Mouse (Mus musculus) urinary bladder, postnatal 25 days (tissue): ENCODE results near the gene Kcnq1.

Source experiments
- DNase-seq: peaks from one replicate; pipeline ENCODE4 v3.0.0; 2022; ENCODE audit warnings: low spot score

Gene Kcnq1

DNA sequence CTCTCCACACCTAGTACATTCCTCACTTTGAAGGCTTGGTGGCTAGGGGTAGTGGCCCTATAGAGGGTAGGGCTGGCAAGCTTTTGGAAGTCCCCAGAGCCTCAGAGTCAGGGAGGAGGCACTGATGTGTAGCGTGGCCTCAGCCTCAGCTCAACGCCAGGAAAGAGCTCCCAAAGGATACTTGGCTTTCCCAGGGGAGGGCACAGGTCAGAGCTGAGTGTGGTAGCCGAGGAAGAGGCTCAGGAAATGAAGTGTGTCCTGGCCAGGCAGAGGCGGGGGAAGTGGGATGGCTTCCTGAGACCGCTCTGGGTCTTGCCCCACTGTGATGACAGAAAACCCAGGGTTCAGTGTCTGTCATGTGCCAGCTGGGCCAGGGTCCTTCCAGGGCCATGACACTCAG is 30.4 kb downstream of the Kcnq1 start:
- no peak for DNase-seq

DNA sequence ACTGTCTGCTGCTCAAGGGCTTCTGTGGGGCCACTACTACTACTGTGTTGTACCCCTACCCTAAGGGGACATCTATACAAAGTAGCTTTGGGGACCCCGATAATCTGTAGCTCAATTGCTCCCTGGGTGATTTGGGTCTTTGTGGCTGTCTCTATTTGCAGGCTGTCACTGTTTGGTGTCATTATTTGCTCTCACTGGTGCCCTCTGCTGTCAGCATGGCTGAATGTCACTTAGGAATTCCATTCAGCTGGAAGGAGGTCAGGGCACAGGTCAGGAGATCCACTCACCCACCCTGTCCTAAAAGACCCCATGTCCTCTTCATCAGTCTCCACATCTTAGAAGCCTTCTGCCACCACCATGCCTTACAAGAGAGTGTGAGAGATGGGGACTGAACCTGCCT is 32.6 kb downstream of the Kcnq1 start:
- peak; percentile 64 for DNase-seq

DNA sequence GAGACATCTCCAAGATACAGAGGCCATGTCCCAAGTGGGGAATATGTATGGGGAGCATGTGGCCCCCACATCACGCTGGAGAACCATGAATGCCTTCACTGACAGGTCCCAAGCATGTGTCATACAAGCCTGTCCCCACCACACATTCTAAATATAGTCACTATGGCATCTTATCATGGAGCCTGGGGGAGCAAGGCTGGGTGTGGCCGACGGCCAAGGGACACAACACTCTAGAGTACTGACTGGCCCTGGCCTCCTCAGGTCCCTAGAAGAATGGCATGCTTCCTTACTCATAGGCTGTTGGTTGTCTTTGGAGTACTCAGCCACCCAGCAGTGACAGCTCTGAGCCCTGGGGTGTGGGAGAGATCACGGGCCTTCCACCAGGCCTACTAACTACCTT is 33.8 kb downstream of the Kcnq1 start:
- no peak for DNase-seq

DNA sequence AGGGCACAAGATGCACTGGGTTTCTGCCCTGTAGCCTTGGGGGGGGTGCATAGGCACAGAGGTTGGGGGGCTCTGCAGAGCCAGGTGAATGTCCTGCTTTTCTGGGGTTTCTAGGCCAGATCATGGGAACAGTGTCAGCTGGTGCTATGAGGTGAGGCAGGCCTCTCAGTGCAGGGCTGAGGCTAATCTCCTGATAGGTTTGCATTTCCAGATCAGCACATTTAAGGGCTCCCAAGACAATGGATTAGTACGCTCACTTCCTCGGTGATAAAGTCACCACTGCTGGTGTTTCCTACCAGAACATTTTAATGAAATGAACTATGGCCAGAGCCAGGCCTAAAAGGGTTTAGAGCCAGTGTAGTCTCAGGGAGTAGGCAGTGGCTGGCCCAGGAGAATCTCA is 36.5 kb downstream of the Kcnq1 start:
- DNase-seq, result no peak

GRCm38 (mm10) chr7:143147015-143147414 is 40.9 kb downstream of the Kcnq1 start:
- DNase-seq, result no peak

- no peak for DNase-seq
Observed at GRCm38 (mm10) chr7:143151171-143151570, 45.0 kb downstream of the Kcnq1 start.

- no peak for DNase-seq
Observed at GRCm38 (mm10) chr7:143152350-143152749, 46.2 kb downstream of the Kcnq1 start.

- DNase-seq, result peak; percentile 88
Observed at GRCm38 (mm10) chr7:143153915-143154373, 47.8 kb downstream of the Kcnq1 start.

DNA sequence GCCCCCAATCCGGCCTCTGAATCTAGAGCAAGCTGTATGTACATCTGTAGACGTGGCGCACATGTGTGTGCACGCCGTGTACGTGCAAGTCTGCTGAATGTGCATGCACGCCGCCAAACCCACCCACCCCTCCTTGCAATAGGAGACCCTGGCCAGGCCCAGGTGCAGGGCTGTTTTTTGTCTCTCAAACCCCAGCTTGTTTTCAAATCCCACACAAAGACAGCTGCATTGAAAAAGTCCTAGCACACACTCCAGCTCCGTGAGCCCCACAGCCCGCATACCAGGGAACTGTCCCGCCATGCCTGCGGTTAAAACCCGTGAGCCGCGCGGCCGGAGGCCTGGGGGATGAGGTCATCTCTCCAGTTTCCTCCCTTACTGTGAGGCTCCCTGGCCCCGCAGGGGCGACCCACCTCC is 48.3 kb downstream of the Kcnq1 start:
- no peak for DNase-seq

DNA sequence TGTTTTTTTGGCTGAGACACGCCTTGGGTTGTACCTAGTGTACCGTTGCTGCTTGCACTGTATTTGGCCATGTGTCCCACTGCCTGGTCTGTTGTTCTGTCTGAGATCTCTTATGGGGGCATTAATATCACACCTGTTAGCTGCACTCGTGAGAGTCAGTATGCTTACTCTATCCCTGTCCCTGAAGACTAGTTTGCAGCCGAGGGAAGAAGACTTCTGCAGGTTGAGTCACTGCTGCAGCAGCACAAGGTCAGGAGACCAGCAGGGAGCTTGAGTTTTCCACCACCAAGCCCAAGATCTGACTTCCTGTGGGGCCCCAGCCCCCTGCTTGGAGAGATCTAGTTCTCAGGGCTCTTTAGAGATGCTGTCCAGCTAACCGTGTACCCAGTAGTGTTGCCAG is 49.1 kb downstream of the Kcnq1 start:
- no peak for DNase-seq

- DNase-seq, result no peak
Observed at GRCm38 (mm10) chr7:143158690-143159425, 52.7 kb downstream of the Kcnq1 start.

GRCm38 (mm10) chr7:143159446-143159845 is 53.3 kb downstream of the Kcnq1 start:
- no peak for DNase-seq

GRCm38 (mm10) chr7:143160057-143160456 is 53.9 kb downstream of the Kcnq1 start:
- no peak for DNase-seq

DNA sequence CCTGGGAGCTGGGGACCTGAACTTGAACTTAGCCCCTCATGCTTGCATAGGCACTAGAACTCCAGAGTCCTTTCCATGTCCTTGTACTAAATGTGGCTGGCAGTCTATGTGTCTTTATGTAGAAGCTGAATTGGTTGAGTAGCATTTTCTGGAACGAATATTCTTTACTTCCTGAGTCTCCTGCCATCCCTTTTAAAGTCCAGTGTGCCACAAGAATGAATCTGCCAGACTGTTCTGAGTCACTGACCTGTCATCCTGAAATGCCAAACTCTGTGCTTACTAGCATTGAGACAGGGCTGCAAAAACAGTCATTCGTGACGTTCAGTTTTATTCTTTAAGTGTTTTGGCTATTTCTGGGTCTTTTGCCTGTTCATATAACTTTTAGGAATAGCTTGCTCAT is 55.9 kb downstream of the Kcnq1 start:
- no peak for DNase-seq

DNA sequence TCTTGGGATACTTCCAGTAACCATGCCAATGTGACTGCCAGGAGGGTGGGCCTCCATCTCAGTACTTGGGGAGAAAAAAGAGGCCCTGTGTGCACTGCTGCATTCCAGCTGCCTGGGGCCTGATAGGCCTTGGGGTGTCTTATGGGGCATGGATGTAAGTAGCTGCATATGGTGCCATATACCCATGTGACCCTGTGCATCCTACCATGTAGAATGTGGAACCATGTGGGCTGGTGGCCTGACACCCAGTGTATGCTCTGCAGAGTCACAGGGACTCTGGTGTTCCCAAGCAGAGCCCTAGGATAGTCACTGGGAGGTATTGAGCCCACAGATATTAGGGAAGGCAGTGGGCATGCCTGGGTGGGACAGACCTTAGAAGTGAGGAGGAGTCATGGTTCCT is 57.9 kb downstream of the Kcnq1 start:
- DNase-seq, result no peak

GRCm38 (mm10) chr7:143165687-143166265 is 59.6 kb downstream of the Kcnq1 start:
- no peak for DNase-seq

DNA sequence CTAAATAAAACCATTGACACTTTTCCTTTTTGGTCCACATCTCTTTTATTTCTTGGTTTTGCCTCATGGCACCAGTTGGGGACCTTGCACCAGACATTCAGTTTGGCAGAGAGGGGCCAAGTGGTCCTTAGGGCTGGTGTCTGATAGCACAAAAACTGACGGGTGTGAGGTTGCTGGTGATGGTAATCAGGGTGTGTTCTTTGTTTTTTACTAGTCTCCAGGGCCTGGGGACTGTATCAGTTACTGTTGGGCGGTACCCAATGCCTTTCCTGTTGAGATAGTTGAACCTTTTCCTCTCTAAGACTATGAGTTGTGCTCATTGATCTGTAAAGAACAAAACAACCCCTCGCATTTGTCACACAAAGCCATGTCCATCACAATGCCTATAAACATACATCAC is 61.1 kb downstream of the Kcnq1 start:
- no peak for DNase-seq

GRCm38 (mm10) chr7:143169371-143169770 is 63.2 kb downstream of the Kcnq1 start:
- no peak for DNase-seq

DNA sequence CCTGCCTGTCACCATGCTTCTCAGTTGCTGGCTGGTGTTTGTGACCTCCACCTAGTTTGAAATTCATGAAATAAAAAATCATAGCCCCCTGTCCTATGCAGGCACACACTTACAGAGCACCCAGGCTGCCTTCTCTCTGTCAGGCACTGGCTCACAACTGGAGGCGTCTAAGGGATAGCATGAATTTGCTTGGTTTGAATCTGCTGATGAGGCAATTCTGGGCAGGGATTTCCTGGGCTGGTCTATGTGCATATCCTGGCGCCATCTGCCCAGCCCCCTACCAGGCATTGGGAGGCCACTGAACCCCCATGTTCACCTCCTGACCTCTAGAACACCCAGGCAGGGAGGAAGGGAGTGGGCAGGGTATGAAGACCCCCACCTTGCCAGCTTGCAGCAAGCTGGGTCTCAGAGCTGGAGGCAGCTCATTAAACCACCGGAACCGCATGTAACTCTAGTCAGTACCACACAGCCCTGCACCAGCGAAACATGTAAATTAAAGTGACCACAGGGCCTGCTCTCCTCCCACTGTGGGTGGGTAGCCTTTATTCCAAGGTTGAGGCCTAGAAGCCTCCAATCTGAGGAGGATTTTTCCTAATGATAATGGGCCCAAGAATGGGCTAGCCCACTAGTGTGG is 66.9 kb downstream of the Kcnq1 start:
- DNase-seq, result no peak

- DNase-seq, result no peak
Observed at GRCm38 (mm10) chr7:143174633-143175032, 68.5 kb downstream of the Kcnq1 start.

- no peak for DNase-seq
Observed at GRCm38 (mm10) chr7:143178831-143179230, 72.7 kb downstream of the Kcnq1 start.

DNA sequence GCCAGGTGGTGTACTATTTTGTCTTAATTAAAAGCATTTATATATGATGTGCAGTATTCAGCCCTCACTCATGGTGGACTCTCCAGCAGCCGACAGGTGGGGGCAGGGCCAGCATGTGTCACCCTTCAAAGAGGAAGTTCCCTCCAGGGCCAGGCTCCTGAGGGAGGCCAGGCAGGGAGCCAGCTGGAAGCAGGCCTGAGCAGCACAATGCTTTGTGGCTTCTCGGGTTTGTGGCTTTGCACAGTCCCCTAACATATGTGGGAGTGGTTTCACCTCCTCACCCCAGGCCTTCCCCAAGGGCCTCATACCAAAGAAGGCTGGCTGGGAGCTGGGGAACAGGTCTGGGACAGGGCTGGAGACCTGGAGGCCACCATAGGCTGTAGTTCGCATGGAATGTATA is 74.6 kb downstream of the Kcnq1 start:
- no peak for DNase-seq

GRCm38 (mm10) chr7:143181311-143181710 is 75.1 kb downstream of the Kcnq1 start:
- no peak for DNase-seq
